ENCODE assay signal across 8 mouse cellular contexts in genomic region chr11:6388126-6388725, GRCm38 (mm10). TPM values are rescaled to one million over a fixed set of nuclear protein-coding genes. Genes with fewer than 3 reads are reported as not detected.
A peak's percentile ranks its signal among the peaks of the same experiment; 100 is the strongest.
DNase-seq lines count a peak whose midpoint lies in the region; ATAC-seq and TF ChIP-seq lines count a peak whose summit lies in the region.

No protein-coding gene starts in this region.

- TF ChIP-seq POLR2A in cortical plate, adult 2 months (IDR thresholded peaks at IDR 0.05; ENCODE audit: extremely low read depth, insufficient read depth, low read length), result no peak

- peak overlapping the region; percentile 83; the same call in 1 of the 2 replicates for H3K4me2 ChIP-seq in kidney, embryonic 14.5 days (replicated peaks; ENCODE audit: low read depth, low read length)
- H3K4me2 ChIP-seq in hindbrain, embryonic 14.5 days (replicated peaks), result peak overlapping the region; percentile 89
- H3K4me2 ChIP-seq in midbrain, embryonic 15.5 days, result peak overlapping the region; percentile 47

- H3K4me1 ChIP-seq in kidney, embryonic 14.5 days (ENCODE audit: control insufficient read depth, insufficient read depth, low read length), result peaks cover 16% of the 10 kb centered on the region
- peaks cover 9% of the 10 kb centered on the region for H3K4me1 ChIP-seq in cortical plate, adult 2 months (ENCODE audit: control insufficient read depth, insufficient read depth, low read length)
- H3K4me1 ChIP-seq in hindbrain, embryonic 14.5 days (replicated peaks; ENCODE audit: control insufficient read depth, insufficient read depth, low read length), result peaks cover 20% of the 10 kb centered on the region
- H3K4me1 ChIP-seq in midbrain, embryonic 15.5 days, result peaks cover 30% of the 10 kb centered on the region

- no peak overlapping the region for H3K9ac ChIP-seq in kidney, embryonic 14.5 days (ENCODE audit: low read depth, low read length)
- peak overlapping the region; percentile 95; the same call in 1 of the 2 replicates for H3K9ac ChIP-seq in hindbrain, embryonic 14.5 days
- H3K9ac ChIP-seq in midbrain, embryonic 15.5 days, result no peak overlapping the region

- no peaks in the 10 kb centered on the region for H3K27me3 ChIP-seq in kidney, embryonic 14.5 days (ENCODE audit: control insufficient read depth, insufficient read depth, low read length)
- no peaks in the 10 kb centered on the region for H3K27me3 ChIP-seq in hindbrain, embryonic 14.5 days (ENCODE audit: control insufficient read depth, insufficient read depth, low read length)
- H3K27me3 ChIP-seq in midbrain, embryonic 15.5 days (replicated peaks), result no peaks in the 10 kb centered on the region

- WGBS in kidney, embryonic 14.5 days, result 91% methylated on average over 6 of the region's 6 CpGs
- WGBS in hindbrain, embryonic 14.5 days, result 92% methylated on average over 6 of the region's 6 CpGs
- 88% methylated on average over 6 of the region's 6 CpGs for WGBS in midbrain, embryonic 15.5 days

- peak overlapping the region; percentile 94 for H3K27ac ChIP-seq in kidney, embryonic 14.5 days (ENCODE audit: low read depth, low read length)
- peak overlapping the region; percentile 62; the same call in 1 of the 2 replicates for H3K27ac ChIP-seq in cortical plate, adult 2 months (ENCODE audit: insufficient read depth, low read length)
- peak overlapping the region; percentile 92 for H3K27ac ChIP-seq in hindbrain, embryonic 14.5 days
- peak overlapping the region; percentile 97 for H3K27ac ChIP-seq in midbrain, embryonic 15.5 days

- H3K36me3 ChIP-seq in kidney, embryonic 14.5 days (ENCODE audit: control insufficient read depth, insufficient read depth, low read length), result peaks cover 6% of the 10 kb centered on the region
- H3K36me3 ChIP-seq in hindbrain, embryonic 14.5 days (replicated peaks; ENCODE audit: control insufficient read depth, insufficient read depth), result peaks cover 11% of the 10 kb centered on the region
- peaks cover 7% of the 10 kb centered on the region; the same call in 1 of the 2 replicates for H3K36me3 ChIP-seq in midbrain, embryonic 15.5 days (replicated peaks)

- DNase-seq in kidney, postnatal 10 days, result no peak
- no peak for DNase-seq in hindbrain, embryonic 14.5 days (ENCODE audit: low spot score)
- no peak for DNase-seq in right cerebral cortex, postnatal 10 days (ENCODE audit: low spot score in 2 of 2)
- DNase-seq in thymus, adult 18-20 months, result no peak
- DNase-seq in left cerebral cortex, adult 11 months (ENCODE audit: low spot score), result no peak

- peak overlapping the region; percentile 92; the same call in 1 of the 2 replicates for H3K4me3 ChIP-seq in kidney, embryonic 14.5 days (ENCODE audit: low read length)
- H3K4me3 ChIP-seq in cortical plate, adult 2 months (ENCODE audit: insufficient read depth, low read length), result peak overlapping the region; percentile 98; the same call in 1 of the 2 replicates
- peak overlapping the region; percentile 98 for H3K4me3 ChIP-seq in hindbrain, embryonic 14.5 days (replicated peaks; ENCODE audit: low read length)
- H3K4me3 ChIP-seq in midbrain, embryonic 15.5 days, result peak overlapping the region; percentile 99; the same call in 1 of the 2 replicates

- no peak for TF ChIP-seq CTCF in cortical plate, adult 2 months (IDR thresholded peaks at IDR 0.05; ENCODE audit: extremely low read depth, insufficient read depth, low read length)

- H3K9me3 ChIP-seq in kidney, embryonic 14.5 days (ENCODE audit: control insufficient read depth, low read length), result no peaks in the 10 kb centered on the region
- no peaks in the 10 kb centered on the region for H3K9me3 ChIP-seq in hindbrain, embryonic 14.5 days (ENCODE audit: control insufficient read depth, low read length)
- H3K9me3 ChIP-seq in midbrain, embryonic 15.5 days, result no peaks in the 10 kb centered on the region

- ATAC-seq in kidney, embryonic 14.5 days (ENCODE audit: low FRiP score, low TSS enrichment), result no peak
- no peak for ATAC-seq in hindbrain, embryonic 14.5 days (ENCODE audit: low FRiP score)
- ATAC-seq in midbrain, embryonic 15.5 days (replicated peaks), result no peak

RNA-seq across cellular contexts. Expression of gene Zmiz2, which starts 0.6 kb away (rescaled TPM):
- polyA plus RNA-seq in kidney, embryonic 14.5 days (2014; fragmentation: Nextera tagmentation; extraction: Ambion mirVana), result 11.0 and 14.6 TPM in 2 replicates
- polyA plus RNA-seq in cortical plate, adult 2 months (2012; rRNA removed), result 105 and 108 TPM in 2 replicates
- 31.7 and 33.5 TPM in 2 replicates for polyA plus RNA-seq in hindbrain, embryonic 14.5 days (2014; fragmentation: Nextera tagmentation; extraction: Ambion mirVana)
- polyA plus RNA-seq in midbrain, embryonic 15.5 days (2015; fragmentation: Nextera tagmentation; extraction: Ambion mirVana), result 39.0 and 41.0 TPM in 2 replicates

RNA-seq across cellular contexts. Expression of gene Ppia, which starts 27.0 kb away (rescaled TPM):
- 6,047 and 7,558 TPM in 2 replicates for polyA plus RNA-seq in kidney, embryonic 14.5 days (2014; fragmentation: Nextera tagmentation; extraction: Ambion mirVana)
- polyA plus RNA-seq in cortical plate, adult 2 months (2012; rRNA removed), result 2,439 and 2,636 TPM in 2 replicates
- 4,304 and 4,427 TPM in 2 replicates for polyA plus RNA-seq in hindbrain, embryonic 14.5 days (2014; fragmentation: Nextera tagmentation; extraction: Ambion mirVana)
- polyA plus RNA-seq in midbrain, embryonic 15.5 days (2015; fragmentation: Nextera tagmentation; extraction: Ambion mirVana), result 3,416 and 3,418 TPM in 2 replicates

RNA-seq across cellular contexts. Expression of gene H2afv, which starts 56.0 kb away (rescaled TPM):
- polyA plus RNA-seq in kidney, embryonic 14.5 days (2014; fragmentation: Nextera tagmentation; extraction: Ambion mirVana), result 654 and 761 TPM in 2 replicates
- 81.7 and 83.3 TPM in 2 replicates for polyA plus RNA-seq in cortical plate, adult 2 months (2012; rRNA removed)
- polyA plus RNA-seq in hindbrain, embryonic 14.5 days (2014; fragmentation: Nextera tagmentation; extraction: Ambion mirVana), result 239 and 249 TPM in 2 replicates
- polyA plus RNA-seq in midbrain, embryonic 15.5 days (2015; fragmentation: Nextera tagmentation; extraction: Ambion mirVana), result 250 and 290 TPM in 2 replicates
